Mouse (Mus musculus) limb, embryonic 15.5 days (tissue): ENCODE results near the gene Icosl. TPM values are rescaled to one million over a fixed set of nuclear protein-coding genes. Genes with fewer than 3 reads are reported as not detected.

Source experiments
- ATAC-seq: fragments of 200-750 bp; cut with Nextera tagmentation; 2 replicates; pipeline ENCODE4 v1.8.0; 2017; ENCODE audit warnings: low read depth, moderate TSS enrichment; ENCODE audit not compliant: insufficient number of reproducible peaks, low FRiP score, low TSS enrichment
- H3K27ac ChIP-seq: fragments of 300-500 bp; sonication (generic); 2 replicates; pipeline ENCODE4 v1.5.1; 2015; ENCODE audit warnings: moderate library complexity, mild to moderate bottlenecking, inconsistent platforms
- H3K27me3 ChIP-seq: fragments of 300-500 bp; sonication (generic); 2 replicates; pipeline ENCODE4 v1.6.1; 2015; ENCODE audit warnings: inconsistent platforms
- H3K36me3 ChIP-seq: fragments of 300-500 bp; sonication (generic); 2 replicates; pipeline ENCODE4 v1.6.1; 2015; ENCODE audit warnings: inconsistent platforms
- H3K4me1 ChIP-seq: fragments of 300-500 bp; sonication (generic); 2 replicates; pipeline ENCODE4 v1.6.1; 2015; ENCODE audit warnings: inconsistent platforms
- H3K4me2 ChIP-seq: fragments of 300-500 bp; sonication (generic); 2 replicates; pipeline ENCODE4 v1.6.1; 2015; ENCODE audit warnings: mild to moderate bottlenecking, inconsistent platforms
- H3K4me3 ChIP-seq: fragments of 300-500 bp; sonication (generic); 2 replicates; pipeline ENCODE4 v1.5.1; 2015; ENCODE audit warnings: mild to moderate bottlenecking, inconsistent platforms
- H3K9ac ChIP-seq: fragments of 300-500 bp; sonication (generic); 2 replicates; pipeline ENCODE4 v1.6.1; 2015; ENCODE audit warnings: inconsistent platforms
- H3K9me3 ChIP-seq: fragments of 300-500 bp; sonication (generic); 2 replicates; pipeline ENCODE4 v1.6.1; 2016; ENCODE audit warnings: inconsistent platforms
- WGBS: fragments of 180-500 bp; shearing (Covaris S2); methylation state at CpG from one replicate; pipeline ENCODE4 v1.1.7; 2015; 5-methylcytosine and 5-hydroxymethylcytosine counted together
- polyA plus RNA-seq: library from polyadenylated mRNA; unstranded; fragments of >200 nt; fragmentation: Nextera tagmentation; extraction: Ambion mirVana; gene quantifications from 2 replicates; pipeline ENCODE4 v1.2.1, GENCODE M21; 2015

Icosl gene
- polyA plus RNA-seq, 1 experiment from 2014 or later = 7.2 TPM

- Histone ChIP-seq H3K4me2 (no peak overlapping the region), H3K9me3 (no peaks in the 10 kb centered on the region), H3K4me1 (peaks cover 15% of the 10 kb centered on the region), H3K27me3 (0 out of 2 replicates have a peak, but pooled peaks cover 4% of the 10 kb centered on the region), H3K36me3 (no peaks in the 10 kb centered on the region), H3K4me3 (no peak overlapping the region), H3K9ac (no peak overlapping the region), H3K27ac (no peak overlapping the region)
- no peak for ATAC-seq
- WGBS = 82% methylated on average over 4 of the region's 4 CpGs
Observed at GRCm38 (mm10) chr10:78046388-78046787, 22.7 kb upstream of the Icosl start.

- 81% methylated on average over 9 of the region's 10 CpGs for WGBS
- Histone ChIP-seq H3K9ac (no peak overlapping the region), H3K4me1 (peaks cover 6% of the 10 kb centered on the region), H3K9me3 (no peaks in the 10 kb centered on the region), H3K27ac (no peak overlapping the region), H3K4me2 (no peak overlapping the region), H3K27me3 (0 out of 2 replicates have a peak, but pooled peaks cover 2% of the 10 kb centered on the region), H3K36me3 (no peaks in the 10 kb centered on the region), H3K4me3 (no peak overlapping the region)
- no peak for ATAC-seq
Observed at GRCm38 (mm10) chr10:78048061-78048730, 20.9 kb upstream of the Icosl start.

GRCm38 (mm10) chr10:78049519-78050035 lies 19.5 kb upstream of the Icosl start:
- WGBS = 57% methylated on average over 11 of the region's 11 CpGs
- ATAC-seq = no peak
- Histone ChIP-seq H3K27ac (no peak overlapping the region), H3K27me3 (no peaks in the 10 kb centered on the region), H3K36me3 (no peaks in the 10 kb centered on the region), H3K9ac (no peak overlapping the region), H3K4me3 (no peak overlapping the region), H3K9me3 (no peaks in the 10 kb centered on the region), H3K4me2 (no peak overlapping the region), H3K4me1 (peaks cover under 1% of the 10 kb centered on the region; the same call in 1 of the 2 replicates)

DNA sequence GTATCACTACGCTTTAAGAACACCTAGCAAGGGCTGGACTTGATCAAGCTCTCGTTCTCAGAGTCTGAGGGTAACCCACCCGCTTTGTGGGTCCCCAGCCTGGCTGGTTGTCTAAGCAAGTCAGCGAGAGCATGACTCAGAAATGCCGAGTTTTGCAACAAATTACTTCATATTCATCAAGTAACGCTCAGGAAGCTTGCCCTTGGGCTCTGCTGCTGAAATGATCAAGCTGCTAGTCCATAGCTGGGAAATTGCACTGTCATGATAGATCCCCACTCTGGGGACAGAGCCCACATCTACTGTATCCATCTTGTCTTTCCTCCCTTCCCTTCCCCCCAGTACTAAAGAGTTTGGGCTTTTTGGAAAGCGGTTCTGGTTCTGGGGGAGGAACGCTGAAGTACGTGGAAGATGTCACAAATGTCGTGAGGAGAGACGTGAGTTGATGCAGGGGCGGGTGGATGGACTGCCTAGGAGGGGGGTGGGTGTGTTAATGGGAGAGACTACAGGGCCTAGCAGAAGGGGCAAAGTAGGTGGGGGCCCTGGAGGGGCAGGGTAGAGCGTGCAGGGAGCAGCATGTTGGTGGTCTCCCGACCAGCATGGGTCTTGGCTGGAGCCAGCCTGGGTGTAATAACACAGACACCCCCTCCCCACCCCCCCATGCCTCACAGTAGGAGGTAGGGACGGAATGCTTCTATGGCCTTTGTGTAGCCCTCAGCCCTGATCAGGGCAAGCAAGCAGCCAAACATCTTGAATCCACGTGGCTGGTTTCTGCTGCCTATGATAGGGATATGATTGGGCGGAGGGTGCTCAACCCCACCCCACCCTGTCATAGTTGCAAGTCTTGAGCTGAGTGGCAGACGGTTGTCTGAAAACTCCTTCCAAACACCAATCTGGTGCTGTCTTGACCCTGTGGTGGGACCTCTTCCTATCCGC lies 14.2 kb upstream of the Icosl start:
- H3K36me3 ChIP-seq = no peaks in the 10 kb centered on the region
- peaks cover 10% of the 10 kb centered on the region for H3K4me1 ChIP-seq
- no peak overlapping the region for H3K4me3 ChIP-seq
- no peak overlapping the region for H3K9ac ChIP-seq
- ATAC-seq = peak; percentile 57; the same call in 1 of the 2 replicates
- no peak overlapping the region for H3K27ac ChIP-seq
- H3K9me3 ChIP-seq = no peaks in the 10 kb centered on the region
- no peaks in the 10 kb centered on the region for H3K27me3 ChIP-seq
- WGBS = 55% methylated on average over 19 of the region's 19 CpGs
- no peak overlapping the region for H3K4me2 ChIP-seq

DNA sequence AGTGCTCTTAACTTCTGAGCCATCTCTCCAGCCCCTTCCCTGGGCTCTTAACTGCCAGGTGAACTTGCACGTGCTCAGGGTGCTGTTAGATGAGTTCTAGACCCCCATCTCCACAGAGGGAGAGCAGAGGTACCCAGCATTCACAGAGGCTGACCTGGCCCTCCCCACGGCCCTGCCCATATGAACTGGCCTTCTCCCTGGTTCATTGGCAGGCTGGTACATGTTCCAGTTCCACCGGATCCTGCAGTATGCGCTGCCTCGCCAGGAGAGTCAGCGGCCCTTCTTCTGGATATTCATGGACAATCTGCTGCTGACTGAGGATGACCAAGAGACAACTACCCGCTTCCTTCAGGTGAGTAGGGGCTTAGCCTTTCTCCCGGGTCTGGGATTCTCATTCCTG lies 12.0 kb upstream of the Icosl start:
- Histone ChIP-seq H3K9ac (no peak overlapping the region), H3K27me3 (no peaks in the 10 kb centered on the region), H3K4me2 (no peak overlapping the region), H3K4me1 (peaks cover 10% of the 10 kb centered on the region), H3K27ac (no peak overlapping the region), H3K36me3 (no peaks in the 10 kb centered on the region), H3K9me3 (no peaks in the 10 kb centered on the region), H3K4me3 (no peak overlapping the region)
- no peak for ATAC-seq
- 77% methylated on average over 8 of the region's 8 CpGs for WGBS

- no peak for ATAC-seq
- WGBS = 87% methylated on average over 9 of the region's 9 CpGs
- peaks cover 9% of the 10 kb centered on the region; the same call in 1 of the 2 replicates for H3K27me3 ChIP-seq
Observed at GRCm38 (mm10) chr10:78063122-78063521, 6.0 kb upstream of the Icosl start.

DNA sequence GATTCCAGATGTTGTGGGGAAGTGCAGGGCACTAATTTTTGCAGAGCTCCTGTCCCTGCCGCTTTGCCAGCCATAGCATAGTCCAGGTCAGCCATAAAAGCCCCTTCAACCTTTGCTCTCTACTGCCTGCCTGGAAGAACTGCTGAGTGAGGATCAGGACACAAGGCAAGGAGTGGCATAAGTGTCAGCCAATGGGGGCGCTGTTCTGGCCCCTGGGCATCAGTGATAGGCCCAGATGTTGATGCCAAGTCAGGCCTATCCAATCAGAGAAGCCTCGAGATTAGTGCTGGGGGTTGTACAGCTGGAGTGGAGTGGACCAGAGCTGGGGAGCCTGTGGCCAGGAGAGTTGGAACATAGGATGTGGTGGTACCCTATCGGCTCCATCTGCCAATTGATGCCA lies 1.9 kb upstream of the Icosl start:
- ATAC-seq = no peak
- Histone ChIP-seq H3K9me3 (no peaks in the 10 kb centered on the region), H3K9ac (no peak overlapping the region), H3K36me3 (no peaks in the 10 kb centered on the region), H3K27ac (no peak overlapping the region), H3K4me3 (no peak overlapping the region), H3K4me2 (no peak overlapping the region), H3K27me3 (peaks cover 14% of the 10 kb centered on the region), H3K4me1 (peaks cover 14% of the 10 kb centered on the region)
- 35% methylated on average over 4 of the region's 4 CpGs for WGBS

More at GRCm38 (mm10) chr10:78063122-78063521, 6.0 kb upstream of the Icosl start:
- Histone ChIP-seq H3K4me2 (no peak overlapping the region), H3K9ac (no peak overlapping the region), H3K4me3 (no peak overlapping the region), H3K9me3 (no peaks in the 10 kb centered on the region), H3K4me1 (no peaks in the 10 kb centered on the region), H3K36me3 (no peaks in the 10 kb centered on the region), H3K27ac (no peak overlapping the region)

DNA sequence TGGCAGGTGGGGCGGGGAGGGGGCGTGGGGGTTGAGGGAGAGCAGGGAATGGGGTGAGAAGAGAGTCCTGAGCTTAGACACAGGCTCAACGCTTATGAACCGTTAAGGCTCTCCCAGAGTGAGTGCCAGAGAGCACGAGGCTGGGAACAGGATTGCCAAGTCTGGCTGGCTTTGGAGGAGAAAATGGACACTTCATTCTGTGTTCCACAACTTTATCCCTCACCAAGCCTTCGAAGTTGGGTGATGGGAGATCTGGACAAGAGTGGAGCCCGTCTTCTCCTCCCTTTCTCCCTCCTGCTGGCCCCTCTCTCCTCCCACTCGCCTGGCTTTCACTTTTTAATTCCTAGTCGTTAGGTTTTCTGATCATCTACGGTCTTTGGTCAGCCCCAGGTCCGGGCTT lies 561 bp upstream of the Icosl start:
- no peak overlapping the region for H3K9ac ChIP-seq
- H3K4me1 ChIP-seq = peaks cover 14% of the 10 kb centered on the region
- H3K9me3 ChIP-seq = no peaks in the 10 kb centered on the region
- peak overlapping the region; percentile 61 for H3K4me3 ChIP-seq
- WGBS = 15% methylated on average over 11 of the region's 11 CpGs
- peaks cover 14% of the 10 kb centered on the region for H3K27me3 ChIP-seq
- no peak overlapping the region for H3K27ac ChIP-seq
- ATAC-seq = no peak
- H3K4me2 ChIP-seq = peak overlapping the region; percentile 96
- no peaks in the 10 kb centered on the region for H3K36me3 ChIP-seq

- H3K27ac ChIP-seq = no peak overlapping the region
- no peak overlapping the region for H3K4me2 ChIP-seq
- H3K9me3 ChIP-seq = no peaks in the 10 kb centered on the region
- H3K36me3 ChIP-seq = no peaks in the 10 kb centered on the region
- H3K9ac ChIP-seq = no peak overlapping the region
- ATAC-seq = no peak
- 84% methylated on average over 4 of the region's 4 CpGs for WGBS
- peaks cover 5% of the 10 kb centered on the region; the same call in 1 of the 2 replicates for H3K27me3 ChIP-seq
- H3K4me3 ChIP-seq = no peak overlapping the region
- H3K4me1 ChIP-seq = peaks cover 9% of the 10 kb centered on the region
Observed at GRCm38 (mm10) chr10:78074151-78074550, 5.0 kb downstream of the Icosl start.

GRCm38 (mm10) chr10:78074977-78075376 lies 5.9 kb downstream of the Icosl start:
- Histone ChIP-seq H3K4me2 (no peak overlapping the region), H3K27me3 (peaks cover 2% of the 10 kb centered on the region; the same call in 1 of the 2 replicates), H3K27ac (no peak overlapping the region), H3K4me1 (peaks cover 1% of the 10 kb centered on the region), H3K4me3 (no peak overlapping the region), H3K9ac (no peak overlapping the region), H3K9me3 (no peaks in the 10 kb centered on the region), H3K36me3 (no peaks in the 10 kb centered on the region)
- ATAC-seq = no peak
- WGBS = 80% methylated on average over 11 of the region's 11 CpGs

DNA sequence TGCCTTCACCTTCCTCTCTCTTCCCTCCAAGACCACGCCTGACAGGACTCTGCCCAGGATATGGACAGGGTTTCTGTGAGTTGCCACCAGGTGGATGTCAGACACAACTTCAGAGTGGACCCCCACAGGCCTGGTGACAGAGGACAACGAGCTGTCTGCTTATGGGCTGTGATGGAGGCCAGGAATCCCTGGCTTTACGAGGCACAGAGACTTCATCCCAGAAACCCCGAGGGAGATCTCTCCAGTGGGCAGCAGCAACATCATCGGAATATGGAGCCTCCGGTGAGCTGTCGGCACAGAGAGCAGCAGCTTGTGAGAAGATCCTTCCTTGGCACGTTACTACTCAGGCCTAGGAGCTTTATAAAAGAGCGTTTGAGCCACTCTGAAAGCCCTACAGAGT lies 8.8 kb downstream of the Icosl start:
- no peak overlapping the region for H3K4me2 ChIP-seq
- no peaks in the 10 kb centered on the region for H3K9me3 ChIP-seq
- H3K27me3 ChIP-seq = no peaks in the 10 kb centered on the region
- no peaks in the 10 kb centered on the region for H3K36me3 ChIP-seq
- H3K9ac ChIP-seq = no peak overlapping the region
- H3K4me1 ChIP-seq = no peaks in the 10 kb centered on the region
- ATAC-seq = no peak
- no peak overlapping the region for H3K4me3 ChIP-seq
- WGBS = 69% methylated on average over 9 of the region's 9 CpGs
- H3K27ac ChIP-seq = no peak overlapping the region; the same call in 1 of the 2 replicates

DNA sequence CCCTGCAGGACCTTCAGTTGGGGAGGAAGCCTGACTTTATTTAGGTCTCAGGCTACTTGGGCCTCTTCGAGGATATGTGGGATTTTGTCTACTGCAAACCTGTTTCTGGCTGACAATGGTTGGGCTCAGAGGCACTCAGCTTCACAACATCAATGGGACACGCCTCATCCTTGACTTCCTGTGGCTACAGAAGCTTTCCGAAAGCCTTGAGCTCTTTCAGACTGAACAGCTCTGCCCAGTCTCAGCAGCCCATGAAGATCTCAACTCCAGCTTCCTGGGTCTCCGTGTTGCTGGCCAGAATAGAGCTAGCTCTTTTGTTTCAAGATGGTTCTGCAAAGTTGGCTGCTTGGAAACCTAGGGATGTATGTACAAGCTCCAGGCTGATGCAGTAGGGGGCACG lies 9.2 kb downstream of the Icosl start:
- Histone ChIP-seq H3K9me3 (no peaks in the 10 kb centered on the region), H3K27me3 (no peaks in the 10 kb centered on the region), H3K9ac (no peak overlapping the region), H3K4me3 (no peak overlapping the region), H3K27ac (no peak overlapping the region; the same call in 1 of the 2 replicates), H3K4me1 (no peaks in the 10 kb centered on the region), H3K4me2 (no peak overlapping the region), H3K36me3 (no peaks in the 10 kb centered on the region)
- 78% methylated on average over 5 of the region's 5 CpGs for WGBS
- ATAC-seq = no peak
